Mouse (Mus musculus) splenic B cell, adult 2 months (primary cell): ENCODE data around the gene Esr2.
"Not testable (repeated sequence)": the region's sequence is repeated elsewhere in the genome, so short reads cannot be mapped to it uniquely, and the experiment has no call there.

ENCODE experiments used
- DNase-seq: peaks from one replicate; pipeline ENCODE4 v3.0.0-alpha.2; 2011; ENCODE audit warnings: low read depth, low spot score
- H3K27me3 ChIP-seq: 2 replicates; pipeline ENCODE4 v1.6.1; 2012; ENCODE audit warnings: mild to moderate bottlenecking, low read length, moderate library complexity, mixed read lengths; ENCODE audit not compliant: control insufficient read depth, poor library complexity, insufficient read depth, severe bottlenecking
- H3K36me3 ChIP-seq: 2 replicates; pipeline ENCODE4 v1.6.1; 2012; ENCODE audit warnings: mild to moderate bottlenecking, low read length, moderate library complexity, mixed read lengths; ENCODE audit not compliant: control insufficient read depth, poor library complexity, insufficient read depth, severe bottlenecking

Gene Esr2

DNA sequence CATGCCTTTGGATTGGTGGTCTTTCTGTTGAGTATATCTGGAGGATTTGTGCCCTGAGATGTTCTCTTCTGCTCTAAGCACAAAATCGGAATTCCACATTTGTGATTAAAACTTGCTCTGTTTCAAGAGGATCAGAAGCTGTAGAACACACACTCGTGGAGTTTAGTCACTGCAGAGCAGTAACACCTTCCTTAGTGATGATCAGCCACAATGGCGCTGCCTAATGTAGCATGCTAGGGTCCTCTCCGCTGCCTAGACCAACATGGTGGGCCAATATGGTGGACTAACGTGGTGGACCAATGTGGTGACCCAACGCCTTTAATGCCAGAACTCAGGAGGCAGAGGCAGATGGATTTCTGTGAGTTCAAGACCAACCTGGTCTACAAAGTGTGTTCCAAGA is 5.8 kb upstream of the Esr2 start:
- no peaks in the 10 kb centered on the region for H3K27me3 ChIP-seq
- H3K36me3 ChIP-seq: no peaks in the 10 kb centered on the region
- DNase-seq: no peak

DNA sequence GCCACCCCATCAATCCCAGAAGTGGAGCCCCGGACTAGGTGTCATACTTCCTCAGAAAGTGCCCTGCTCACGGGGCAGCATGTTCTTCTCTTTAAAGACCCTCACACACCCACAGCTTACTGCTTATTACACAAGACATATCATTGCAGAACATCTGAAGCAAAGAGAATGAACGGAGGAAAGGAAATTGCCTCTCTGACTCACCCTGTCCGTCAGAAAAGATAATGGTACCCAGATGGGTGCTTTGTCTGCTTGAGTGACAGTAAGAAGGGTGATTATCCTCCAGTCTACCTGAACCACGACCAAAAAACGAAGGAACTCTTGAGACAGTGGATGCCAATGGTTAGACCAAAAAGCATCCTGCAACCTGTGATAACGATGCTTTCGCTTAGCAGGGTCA is 4.4 kb upstream of the Esr2 start:
- no peaks in the 10 kb centered on the region for H3K27me3 ChIP-seq
- H3K36me3 ChIP-seq: no peaks in the 10 kb centered on the region
- DNase-seq: no peak

DNA sequence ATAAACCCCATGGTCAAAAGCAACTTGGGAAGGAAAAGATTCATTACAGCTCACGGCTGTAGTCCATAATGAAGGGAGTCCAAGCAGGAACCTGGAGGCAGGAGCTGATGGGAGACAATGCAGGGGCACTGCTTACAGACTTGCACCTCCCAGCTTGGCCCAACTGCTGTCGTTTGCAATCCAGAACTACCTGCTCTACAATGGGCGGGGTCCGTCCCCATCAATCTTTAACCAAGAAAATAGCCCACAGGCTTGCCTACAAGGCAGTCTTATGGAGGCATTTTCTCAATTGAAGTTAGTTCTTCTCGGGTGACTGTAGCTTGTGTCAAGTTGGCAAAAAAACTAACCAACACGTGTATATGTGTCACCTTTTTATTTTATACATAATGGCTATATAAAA is 3.4 kb upstream of the Esr2 start:
- Histone ChIP-seq H3K36me3 (no peaks in the 10 kb centered on the region), H3K27me3 (no peaks in the 10 kb centered on the region)
- no peak for DNase-seq

DNA sequence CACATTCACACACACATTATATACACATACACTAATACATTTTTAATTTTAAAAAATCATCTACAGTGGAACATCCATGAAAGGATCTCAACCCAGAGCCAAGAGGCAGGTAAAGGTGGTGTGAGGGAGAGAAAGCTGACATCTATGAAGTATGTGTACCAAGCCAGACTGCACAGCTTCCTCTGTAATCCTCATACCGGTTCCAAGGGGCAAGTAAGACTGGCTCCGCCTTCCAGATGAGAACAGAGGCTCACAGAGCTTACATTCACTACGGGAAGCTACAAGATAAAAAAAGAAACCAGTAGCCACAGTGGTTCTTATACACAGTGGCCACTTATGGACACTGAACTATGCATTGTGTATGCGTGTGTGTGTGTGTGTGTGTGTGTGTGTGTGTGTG is 2.5 kb upstream of the Esr2 start:
- Histone ChIP-seq H3K27me3 (no peaks in the 10 kb centered on the region), H3K36me3 (no peaks in the 10 kb centered on the region)
- no peak for DNase-seq

DNA sequence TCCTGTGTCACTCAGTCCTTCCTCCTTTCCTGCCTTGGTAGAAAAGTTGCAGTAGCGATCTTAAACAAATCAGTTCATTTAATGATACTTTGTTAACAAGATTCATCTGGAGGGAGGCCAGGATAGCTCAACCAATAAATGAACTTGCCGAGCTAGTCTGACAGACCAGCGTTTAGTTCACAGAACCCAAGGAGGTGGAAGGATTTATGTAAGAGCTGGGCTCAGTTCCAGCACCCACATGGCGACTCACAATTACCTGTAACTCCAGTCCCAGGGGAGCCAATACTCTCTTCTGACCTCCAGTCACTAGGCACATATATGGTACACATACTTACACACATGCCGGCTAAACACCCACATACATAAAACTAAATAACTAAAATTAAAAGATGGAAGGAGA is 2.0 kb upstream of the Esr2 start:
- H3K27me3 ChIP-seq: no peaks in the 10 kb centered on the region
- DNase-seq: no peak
- no peaks in the 10 kb centered on the region for H3K36me3 ChIP-seq

DNA sequence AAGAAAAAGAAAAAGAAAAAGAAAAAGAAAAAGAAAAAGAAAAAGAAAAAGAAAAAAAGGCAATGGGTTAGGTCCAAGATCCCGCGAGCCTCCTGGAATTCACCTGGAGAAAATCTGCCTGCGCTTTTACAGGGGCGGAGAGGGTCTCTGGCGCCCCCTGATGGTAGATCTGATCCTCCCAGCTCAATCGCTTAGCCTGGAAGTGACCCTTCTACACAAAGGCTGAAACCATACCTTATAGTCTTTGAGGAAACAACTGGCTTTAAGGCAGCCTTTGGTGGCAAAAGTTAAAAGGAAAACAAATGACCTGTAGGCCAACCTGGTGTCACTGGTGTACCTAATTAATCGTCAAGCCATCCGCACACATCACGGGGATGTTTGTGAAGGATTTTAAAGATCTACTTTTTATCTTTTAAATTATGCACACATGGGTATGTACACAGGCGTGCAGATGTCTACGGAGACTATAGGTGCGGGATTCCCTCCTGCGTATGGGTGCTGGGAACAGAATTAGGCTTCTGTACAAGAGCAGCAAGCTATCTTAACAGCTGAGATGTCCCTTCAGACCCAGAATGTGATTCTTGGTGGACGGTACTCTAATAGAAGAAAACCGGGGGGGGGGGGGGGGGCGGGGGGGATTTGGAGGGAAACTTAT is 932 bp upstream of the Esr2 start:
- DNase-seq: peak; percentile 77
- H3K27me3 ChIP-seq: no peaks in the 10 kb centered on the region

DNA sequence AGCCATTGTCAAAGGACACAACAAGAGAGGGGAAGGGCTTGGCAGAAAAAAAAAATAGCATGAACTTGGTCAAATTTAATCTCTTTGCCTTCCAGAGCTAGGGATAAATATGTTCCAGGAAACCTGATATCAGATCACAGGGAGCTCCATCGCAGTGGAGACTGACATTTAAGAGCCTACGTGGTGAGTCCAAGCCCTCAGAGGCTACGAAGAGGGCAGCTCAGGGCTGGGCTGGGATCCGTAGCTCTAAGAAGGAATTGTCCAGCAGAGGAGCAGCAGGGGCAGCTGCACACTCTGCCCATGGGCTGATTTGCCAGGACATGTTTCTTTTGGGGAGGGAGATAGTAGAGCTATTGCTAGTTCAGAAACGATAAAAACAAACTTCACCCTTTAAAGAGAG is 11.4 kb downstream of the Esr2 start:
- Histone ChIP-seq H3K27me3 (no peaks in the 10 kb centered on the region), H3K36me3 (no peaks in the 10 kb centered on the region)
- DNase-seq: no peak

More for the DNA sequence above, 932 bp upstream of the Esr2 start:
- no peaks in the 10 kb centered on the region for H3K36me3 ChIP-seq

DNA sequence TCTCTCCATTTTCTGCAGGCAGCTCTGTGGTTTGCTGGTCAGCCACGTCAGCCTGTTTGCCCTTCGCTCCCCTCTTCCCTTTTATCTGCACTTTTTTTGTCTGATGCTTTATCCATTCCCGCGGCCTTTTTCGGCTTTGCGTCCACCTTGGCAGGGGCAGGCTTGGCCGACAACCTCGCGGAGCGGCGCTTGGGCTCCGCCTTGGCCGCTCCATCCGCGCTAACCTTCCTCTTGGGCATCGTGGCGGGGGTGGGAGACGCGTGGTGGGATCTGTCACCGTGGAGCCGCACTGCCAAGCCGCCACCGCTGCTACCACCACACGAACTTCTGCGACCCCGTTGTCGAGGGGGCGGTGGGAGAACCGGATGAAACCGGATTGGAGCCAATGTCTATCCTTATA is 24.7 kb downstream of the Esr2 start:
- H3K36me3 ChIP-seq, H3K27me3 ChIP-seq, DNase-seq: not testable (repeated sequence)

DNA sequence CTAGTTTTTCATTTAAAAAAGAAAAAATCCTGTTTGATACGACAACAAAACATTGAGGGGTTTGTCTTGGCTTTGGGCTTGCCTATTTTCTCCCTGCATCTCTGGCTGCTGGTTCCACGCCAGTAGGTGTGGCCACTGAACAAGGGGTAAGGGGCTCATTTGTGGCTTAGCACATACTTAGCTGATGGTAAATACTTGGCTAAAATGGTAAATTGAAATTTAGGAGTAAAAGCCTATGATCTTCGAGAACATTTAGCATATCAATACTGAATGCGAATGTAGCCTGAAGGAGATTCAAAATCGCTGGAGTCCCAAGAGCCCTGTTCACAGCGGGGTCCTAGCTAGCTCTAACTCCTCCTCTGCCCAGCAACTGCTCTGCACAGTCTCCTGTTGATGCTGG is 40.4 kb downstream of the Esr2 start:
- Histone ChIP-seq H3K36me3 (no peaks in the 10 kb centered on the region), H3K27me3 (no peaks in the 10 kb centered on the region)
- no peak for DNase-seq

DNA sequence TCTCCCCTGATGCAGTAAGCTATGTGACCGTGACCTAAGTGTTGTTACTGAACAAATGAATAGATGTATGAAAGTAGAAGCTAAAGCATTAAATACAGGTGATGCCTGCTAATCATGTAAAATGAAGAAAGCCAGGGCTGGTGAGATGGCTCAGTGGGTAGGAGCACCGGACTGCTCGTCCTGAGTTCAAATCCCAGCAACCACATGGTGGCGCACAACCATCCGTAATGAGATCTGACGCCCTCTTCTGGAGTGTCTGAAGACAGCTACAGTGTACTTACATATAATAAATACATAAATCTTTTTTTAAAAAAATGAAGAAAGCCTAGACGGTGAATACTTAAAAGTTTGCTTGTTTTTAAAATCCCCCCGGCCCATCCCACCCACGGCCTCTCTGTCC is 44.0 kb downstream of the Esr2 start:
- H3K36me3 ChIP-seq, DNase-seq, H3K27me3 ChIP-seq: not testable (repeated sequence)

DNA sequence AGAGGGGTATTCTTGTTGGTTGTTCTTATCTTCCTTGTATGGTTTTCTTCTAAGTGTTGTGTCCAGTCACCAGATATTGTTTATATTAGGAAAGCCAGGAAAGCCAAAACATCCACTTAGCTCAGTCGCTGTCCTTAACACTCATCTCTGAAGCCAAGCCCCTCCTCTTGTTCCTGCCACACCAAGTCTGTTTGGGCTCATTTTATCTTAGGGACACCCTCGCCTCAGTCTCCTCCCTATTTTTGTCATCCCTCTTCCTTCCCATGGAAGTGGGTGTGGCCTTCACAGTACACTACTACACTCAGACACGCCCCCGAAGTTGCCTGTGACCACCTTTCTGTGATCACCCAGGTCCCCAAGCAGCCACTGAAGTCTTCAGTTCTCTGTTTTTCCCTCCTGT is 44.5 kb downstream of the Esr2 start:
- Histone ChIP-seq H3K36me3 (no peaks in the 10 kb centered on the region), H3K27me3 (no peaks in the 10 kb centered on the region)
- DNase-seq: no peak

DNA sequence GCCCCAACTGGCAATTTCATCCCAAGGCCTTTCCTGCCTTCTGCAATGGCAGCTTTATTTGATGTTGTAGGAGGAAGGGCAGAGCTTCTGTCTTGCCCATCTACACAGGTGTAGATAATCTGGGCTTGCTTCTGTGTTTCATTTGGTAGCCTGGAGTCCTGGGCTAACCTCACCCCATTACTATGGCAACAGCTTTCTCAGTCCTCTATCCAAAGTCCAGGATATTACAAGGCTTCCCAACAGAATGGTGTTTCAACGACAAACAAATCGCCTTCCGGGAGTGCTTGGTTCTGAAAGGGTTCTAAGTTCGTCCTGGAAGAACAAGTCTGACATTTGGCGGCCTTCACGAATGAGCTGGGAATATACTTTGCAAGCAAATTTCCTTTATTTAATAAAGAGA is 46.2 kb downstream of the Esr2 start:
- Histone ChIP-seq H3K27me3 (no peaks in the 10 kb centered on the region), H3K36me3 (no peaks in the 10 kb centered on the region)
- no peak for DNase-seq

DNA sequence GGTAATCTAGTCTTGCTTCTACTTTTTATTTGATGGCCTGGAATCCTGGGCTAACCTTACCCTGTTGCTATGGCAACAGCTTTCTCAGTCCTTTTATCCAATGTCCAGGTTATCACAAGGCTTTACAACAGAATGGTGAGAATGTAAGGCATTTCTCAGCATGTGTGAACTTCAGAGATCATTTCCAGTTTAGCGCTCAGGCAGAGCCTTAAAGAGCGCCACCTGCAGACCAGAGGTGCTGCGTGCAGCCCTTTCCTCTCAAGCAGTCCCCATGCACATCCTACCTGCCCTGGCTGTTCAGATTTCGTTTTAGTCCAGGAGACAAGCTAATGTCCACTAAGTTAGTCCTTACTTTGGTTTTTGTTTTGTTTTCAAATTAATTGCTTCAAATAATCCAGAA is 46.8 kb downstream of the Esr2 start:
- H3K27me3 ChIP-seq: no peaks in the 10 kb centered on the region
- peak; percentile 66 for DNase-seq
- no peaks in the 10 kb centered on the region for H3K36me3 ChIP-seq

DNA sequence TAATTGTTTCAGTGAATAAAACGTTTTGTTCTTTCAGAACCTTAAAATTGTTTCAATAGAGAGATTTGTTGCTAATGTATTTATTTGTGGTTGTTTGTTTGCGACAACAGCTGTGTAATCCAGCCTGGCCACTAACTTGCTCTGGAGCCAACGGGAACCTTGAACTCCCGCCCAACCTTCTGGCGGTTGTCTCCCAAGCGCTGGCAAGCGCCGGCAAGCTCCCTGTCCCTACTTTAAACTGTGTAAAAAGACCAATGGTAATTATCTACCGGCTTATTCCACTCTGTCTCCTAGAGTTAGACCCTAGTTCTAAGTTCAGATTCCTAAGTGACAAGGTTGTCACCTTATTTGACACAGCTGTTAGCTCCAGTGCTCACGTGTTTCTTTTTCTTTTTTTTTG is 48.2 kb downstream of the Esr2 start:
- no peaks in the 10 kb centered on the region for H3K27me3 ChIP-seq
- DNase-seq: no peak
- H3K36me3 ChIP-seq: no peaks in the 10 kb centered on the region

DNA sequence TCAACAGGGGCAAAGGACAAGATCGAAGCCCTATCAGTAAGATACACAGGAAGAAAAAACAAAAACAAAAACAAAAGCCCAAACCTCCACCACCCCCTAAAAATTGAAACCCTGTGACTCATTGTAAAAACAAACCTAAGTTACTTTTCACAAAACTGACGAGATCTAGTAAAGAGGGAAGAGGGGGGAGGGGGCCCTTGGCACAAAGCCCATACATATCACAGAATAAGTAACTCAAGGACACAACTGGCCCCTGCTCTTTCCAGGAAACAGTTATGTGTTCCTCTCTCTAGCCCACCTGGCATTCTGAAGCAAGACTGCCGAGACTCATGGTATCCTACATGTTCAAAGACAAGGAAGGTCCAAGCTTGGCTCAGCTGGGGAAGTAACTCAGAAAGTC is 48.8 kb downstream of the Esr2 start:
- Histone ChIP-seq H3K27me3 (no peaks in the 10 kb centered on the region), H3K36me3 (no peaks in the 10 kb centered on the region)
- DNase-seq: no peak

DNA sequence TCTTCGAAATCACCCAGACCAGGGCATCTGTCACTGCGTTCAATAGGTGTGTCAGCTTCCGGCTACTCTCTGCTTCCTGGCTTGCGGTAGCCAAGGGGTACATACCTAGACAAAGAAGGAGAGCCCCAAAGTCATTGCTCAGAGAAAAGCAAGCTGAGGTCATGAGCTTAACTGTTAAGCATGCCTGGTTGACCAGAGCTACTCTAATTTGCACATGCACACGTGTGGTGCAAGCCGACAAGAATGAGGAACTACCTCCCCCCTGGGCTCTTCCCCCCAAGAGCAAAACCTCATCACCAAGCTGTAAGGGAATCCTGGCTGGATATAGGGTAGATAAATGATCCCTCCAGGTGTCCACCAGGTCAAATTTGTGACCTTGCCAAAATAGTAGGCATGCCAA is 53.8 kb downstream of the Esr2 start:
- H3K27me3 ChIP-seq: no peaks in the 10 kb centered on the region; the same call in 1 of the 2 replicates
- no peaks in the 10 kb centered on the region for H3K36me3 ChIP-seq
- peak; percentile 31 for DNase-seq
